Mouse (Mus musculus): ENCODE results near the gene Gm9747. TPM values are rescaled to one million over a fixed set of nuclear protein-coding genes. Genes with fewer than 3 reads are reported as not detected.

Gene Gm9747
- polyA plus RNA-seq, 1 experiment from 2014 or later = 28.5 TPM

- peak overlapping the region; percentile 74 for H3K4me3 ChIP-seq (ENCODE audit: low read depth, low read length)
- DNase-seq (ENCODE audit: low spot score) = no peak
- H3K36me3 ChIP-seq (ENCODE audit: control insufficient read depth, insufficient read depth, low read length) = peaks cover 7% of the 10 kb centered on the region; the same call in 1 of the 2 replicates
- peaks cover 30% of the 10 kb centered on the region for H3K4me1 ChIP-seq (ENCODE audit: control insufficient read depth, insufficient read depth, low read length)
- H3K9ac ChIP-seq (ENCODE audit: low read length) = peak overlapping the region; percentile 82
- H3K4me2 ChIP-seq (ENCODE audit: low read length) = peak overlapping the region; percentile 88
- no peaks in the 10 kb centered on the region for H3K9me3 ChIP-seq (replicated peaks; ENCODE audit: control insufficient read depth, low read length)
- 9% methylated on average over 4 of the region's 4 CpGs for WGBS
- peak overlapping the region; percentile 96 for H3K27ac ChIP-seq (ENCODE audit: low read depth, low read length)
- no peaks in the 10 kb centered on the region for H3K27me3 ChIP-seq (replicated peaks; ENCODE audit: control insufficient read depth, insufficient read depth, low read length)
- ATAC-seq = no peak
These were observed 51.5 kb downstream of the Gm9747 start for GRCm38 (mm10) chr1:82284403-82284802.

Other genes with a start within 250 kb of the Gm9747 start
- gene Irs1, start 58.3 kb downstream of the Gm9747 start, polyA plus RNA-seq (2014; fragmentation: Nextera tagmentation; extraction: Ambion mirVana) = 6.3 and 7.7 TPM in 2 replicates
- gene Rhbdd1, start 83.3 kb downstream of the Gm9747 start, polyA plus RNA-seq (2014; fragmentation: Nextera tagmentation; extraction: Ambion mirVana) = 4.0 and 4.2 TPM in 2 replicates

All from forebrain, embryonic 14.5 days (tissue).